In the genomic region with DNA sequence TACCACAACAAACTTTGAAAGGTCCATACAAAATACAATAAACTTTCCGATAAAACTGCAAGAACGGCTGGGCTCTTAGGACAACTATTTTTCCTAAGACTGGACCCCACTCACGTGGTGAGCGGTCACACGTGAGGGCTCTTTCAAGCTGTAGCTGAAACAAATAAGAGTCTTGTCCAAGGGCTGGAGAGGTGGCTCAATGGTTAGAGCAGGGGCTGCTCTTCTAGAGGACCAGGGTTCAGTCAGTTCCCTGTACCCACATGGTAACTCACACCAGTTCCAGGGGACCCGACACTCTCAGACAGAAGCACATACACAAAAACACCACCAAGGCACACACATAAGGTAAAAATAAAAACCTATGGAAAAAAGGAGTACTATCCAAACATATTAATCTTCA, we compare ENCODE assay signal across 10 mouse cellular contexts.
DNase-seq lines count a peak whose midpoint lies in the region; ATAC-seq and TF ChIP-seq lines count a peak whose summit lies in the region.
"Had no signal": no experiment of that assay in that cellular context is flagged by ENCODE, and none has a peak within 500 bp of the region (broad histone marks: within the 10 kb centered on the region; RNA-seq: fewer than 3 reads in every experiment).

No protein-coding gene starts in this region.

- 56% methylated on average over 6 of the region's 6 CpGs for WGBS in heart, postnatal 0 days
- WGBS in forebrain, postnatal 0 days, result 23% methylated on average over 6 of the region's 6 CpGs
- WGBS in midbrain, embryonic 12.5 days, result 16% methylated on average over 6 of the region's 6 CpGs

- no peaks in the 10 kb centered on the region for H3K27me3 ChIP-seq in heart, postnatal 0 days (ENCODE audit: control insufficient read depth, insufficient read depth, low read length)
- H3K27me3 ChIP-seq in forebrain, postnatal 0 days (ENCODE audit: insufficient read depth, low read length), result no peaks in the 10 kb centered on the region
- H3K27me3 ChIP-seq in midbrain, embryonic 12.5 days, result peaks cover 7% of the 10 kb centered on the region; the same call in 1 of the 2 replicates

- no peaks in the 10 kb centered on the region for H3K9me3 ChIP-seq in heart, postnatal 0 days (replicated peaks; ENCODE audit: control insufficient read depth, low read length)
- H3K9me3 ChIP-seq in forebrain, postnatal 0 days (ENCODE audit: low read length), result no peaks in the 10 kb centered on the region
- H3K9me3 ChIP-seq in midbrain, embryonic 12.5 days, result no peaks in the 10 kb centered on the region
- H3K9me3 ChIP-seq: G1E had no signal

- H3K36me3 ChIP-seq in heart, postnatal 0 days (replicated peaks; ENCODE audit: control insufficient read depth, insufficient read depth, low read length), result peaks cover 27% of the 10 kb centered on the region
- 0 out of 2 replicates have a peak, but pooled peaks cover 2% of the 10 kb centered on the region for H3K36me3 ChIP-seq in forebrain, postnatal 0 days (ENCODE audit: insufficient read depth)
- H3K36me3 ChIP-seq in midbrain, embryonic 12.5 days, result no peaks in the 10 kb centered on the region
- H3K36me3 ChIP-seq: G1E had no signal

- no peak for ATAC-seq in heart, postnatal 0 days (ENCODE audit: insufficient read depth, low read depth)
- ATAC-seq in forebrain, postnatal 0 days, result no peak
- no peak for ATAC-seq in midbrain, embryonic 12.5 days (ENCODE audit: low FRiP score, low read depth)

- H3K4me1 ChIP-seq in heart, postnatal 0 days (ENCODE audit: control insufficient read depth, insufficient read depth), result peaks cover 31% of the 10 kb centered on the region
- peaks cover 5% of the 10 kb centered on the region for H3K4me1 ChIP-seq in brown adipose tissue, adult 24 weeks (ENCODE audit: control insufficient read depth, insufficient read depth, insufficient read length, low read length)
- H3K4me1 ChIP-seq in forebrain, postnatal 0 days (ENCODE audit: insufficient read depth), result peaks cover 15% of the 10 kb centered on the region; the same call in 1 of the 2 replicates
- peaks cover 31% of the 10 kb centered on the region for H3K4me1 ChIP-seq in midbrain, embryonic 12.5 days

- no peak for DNase-seq in heart, postnatal 0 days (ENCODE audit: low spot score)
- no peak for DNase-seq in heart, adult 8-10 months (ENCODE audit: low spot score)
- DNase-seq in forebrain, postnatal 0 days, result no peak
- no peak for DNase-seq in right cerebral cortex, postnatal 25 days
- DNase-seq in gastrocnemius, postnatal 36 days, result no peak
- DNase-seq in ovary, adult 18-20 months (ENCODE audit: low spot score), result no peak
- DNase-seq: cerebellum, adult 11-12 months had no signal

- no peak for TF ChIP-seq CTCF in heart, postnatal 0 days (IDR thresholded peaks at IDR 0.05; ENCODE audit: low read depth)
- TF ChIP-seq CTCF in forebrain, postnatal 0 days (IDR thresholded peaks at IDR 0.05; ENCODE audit: low read depth), result no peak

- intact Hi-C loops in gastrocnemius, postnatal 36 days (cut with DNase I), result no loop called here

- 0 out of 2 replicates have a peak overlapping the region, but pooled peaks have one; percentile 22 for H3K27ac ChIP-seq in heart, postnatal 0 days (ENCODE audit: low read depth)
- H3K27ac ChIP-seq in brown adipose tissue, adult 24 weeks (replicated peaks; ENCODE audit: low read depth, low read length), result peak overlapping the region; percentile 95
- H3K27ac ChIP-seq in forebrain, postnatal 0 days (ENCODE audit: low read depth, low read length), result no peak overlapping the region
- H3K27ac ChIP-seq in midbrain, embryonic 12.5 days (replicated peaks), result no peak overlapping the region

- peak overlapping the region; percentile 47; the same call in 1 of the 2 replicates for H3K4me2 ChIP-seq in heart, postnatal 0 days (ENCODE audit: low read depth, low read length)
- H3K4me2 ChIP-seq in forebrain, postnatal 0 days (ENCODE audit: low read depth), result peak overlapping the region; percentile 13
- peak overlapping the region; percentile 50 for H3K4me2 ChIP-seq in midbrain, embryonic 12.5 days (replicated peaks)

- H3K9ac ChIP-seq in heart, postnatal 0 days (replicated peaks; ENCODE audit: low read depth, low read length), result peak overlapping the region; percentile 33; the same call in 1 of the 2 replicates
- no peak overlapping the region for H3K9ac ChIP-seq in forebrain, postnatal 0 days
- H3K9ac ChIP-seq in midbrain, embryonic 12.5 days (replicated peaks), result no peak overlapping the region

- H3K4me3 ChIP-seq in heart, postnatal 0 days (ENCODE audit: low read depth, low read length), result peak overlapping the region; percentile 28; the same call in 1 of the 2 replicates
- peak overlapping the region; percentile 73 for H3K4me3 ChIP-seq in brown adipose tissue, adult 24 weeks (ENCODE audit: insufficient read depth, low read depth, low read length)
- H3K4me3 ChIP-seq in forebrain, postnatal 0 days (ENCODE audit: low read depth, low read length), result peak overlapping the region; percentile 16; the same call in 1 of the 2 replicates
- 0 out of 2 replicates have a peak overlapping the region, but pooled peaks have one; percentile 9 for H3K4me3 ChIP-seq in midbrain, embryonic 12.5 days

- no peak for TF ChIP-seq EP300 in heart, postnatal 0 days (IDR thresholded peaks at IDR 0.05; ENCODE audit: low read depth)

Comparison
In these comparisons a context has a peak if more than half of its experiments do, and no peak if none do; other contexts are left out.
1. H3K27ac ChIP-seq: peak in heart, postnatal 0 days (single experiment) and brown adipose tissue, adult 24 weeks (single experiment); none in forebrain, postnatal 0 days (single experiment) and midbrain, embryonic 12.5 days (single experiment).
2. H3K4me3 ChIP-seq: peak in every context shown above with its lines; median percentile 73 in brown adipose tissue, adult 24 weeks; 28 in heart, postnatal 0 days; 16 in forebrain, postnatal 0 days; 9 in midbrain, embryonic 12.5 days.
3. Peak in every context shown above with its lines, with median percentiles within 50 percentile points of each other: H3K4me2 ChIP-seq.